Comparison of ENCODE assay signal across 8 mouse cellular contexts in the genomic region with DNA sequence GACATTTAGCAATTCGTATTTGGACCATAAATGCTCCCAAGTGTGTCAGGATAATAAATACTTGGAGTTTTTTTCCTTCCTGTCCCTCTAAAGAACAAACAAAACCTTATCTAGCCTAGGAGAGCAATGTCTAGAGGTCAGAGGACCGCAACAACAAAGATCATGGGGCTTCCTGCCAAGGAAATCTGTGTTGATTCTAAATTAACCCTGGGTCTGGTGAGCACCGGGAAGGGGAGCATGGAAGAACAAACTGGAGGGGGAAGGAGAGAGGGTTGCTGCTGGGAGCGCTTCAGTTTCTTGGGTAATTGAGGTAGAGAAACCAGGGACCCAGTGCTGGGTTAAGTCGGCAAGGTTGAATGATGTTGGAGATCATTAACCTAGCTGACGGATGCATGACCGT. TPM values are rescaled to one million over a fixed set of nuclear protein-coding genes. Genes with fewer than 3 reads are reported as not detected.
DNase-seq lines count a peak whose midpoint lies in the region; ATAC-seq and TF ChIP-seq lines count a peak whose summit lies in the region.

No protein-coding gene starts in this region.

- H3K27me3 ChIP-seq in cerebellum, adult 2 months (ENCODE audit: control insufficient read depth, insufficient read depth, low read length), result no peaks in the 10 kb centered on the region
- no peaks in the 10 kb centered on the region for H3K27me3 ChIP-seq in embryonic facial prominence, embryonic 15.5 days
- H3K27me3 ChIP-seq in intestine, postnatal 0 days (replicated peaks; ENCODE audit: control insufficient read depth, insufficient read depth, low read length), result no peaks in the 10 kb centered on the region
- H3K27me3 ChIP-seq in stomach, postnatal 0 days (ENCODE audit: control insufficient read depth, insufficient read depth, low read length), result no peaks in the 10 kb centered on the region

- H3K4me1 ChIP-seq in cerebellum, adult 2 months (ENCODE audit: control insufficient read depth, insufficient read depth, low read length), result no peaks in the 10 kb centered on the region
- peaks cover 13% of the 10 kb centered on the region for H3K4me1 ChIP-seq in embryonic facial prominence, embryonic 15.5 days
- H3K4me1 ChIP-seq in intestine, postnatal 0 days (replicated peaks; ENCODE audit: control insufficient read depth, insufficient read depth, low read length), result peaks cover 4% of the 10 kb centered on the region; the same call in 1 of the 2 replicates
- no peaks in the 10 kb centered on the region; the same call in 1 of the 2 replicates for H3K4me1 ChIP-seq in lung, adult 2 months (ENCODE audit: control insufficient read depth, insufficient read depth, low read length)
- no peaks in the 10 kb centered on the region for H3K4me1 ChIP-seq in stomach, postnatal 0 days (replicated peaks; ENCODE audit: control insufficient read depth, insufficient read depth)

- WGBS in cerebellum, adult 2 months, result 41% methylated on average over 7 of the region's 7 CpGs
- WGBS in embryonic facial prominence, embryonic 15.5 days, result 28% methylated on average over 7 of the region's 7 CpGs
- 9% methylated on average over 7 of the region's 7 CpGs for WGBS in intestine, postnatal 0 days
- 15% methylated on average over 7 of the region's 7 CpGs for WGBS in lung, adult 2 months
- WGBS in stomach, postnatal 0 days, result 23% methylated on average over 7 of the region's 7 CpGs

- H3K4me3 ChIP-seq in cerebellum, adult 2 months (replicated peaks; ENCODE audit: insufficient read depth, low read depth, low read length), result peak overlapping the region; percentile 61
- H3K4me3 ChIP-seq in embryonic facial prominence, embryonic 15.5 days (replicated peaks), result peak overlapping the region; percentile 76
- peak overlapping the region; percentile 86 for H3K4me3 ChIP-seq in intestine, postnatal 0 days (ENCODE audit: low read depth, low read length)
- peak overlapping the region; percentile 37 for H3K4me3 ChIP-seq in lung, adult 2 months (replicated peaks; ENCODE audit: extremely low read depth, low read depth, low read length)
- H3K4me3 ChIP-seq in stomach, postnatal 0 days (ENCODE audit: low read depth, low read length), result peak overlapping the region; percentile 79

- no peaks in the 10 kb centered on the region for H3K36me3 ChIP-seq in embryonic facial prominence, embryonic 15.5 days
- no peaks in the 10 kb centered on the region for H3K36me3 ChIP-seq in intestine, postnatal 0 days (ENCODE audit: control insufficient read depth, insufficient read depth)
- no peaks in the 10 kb centered on the region for H3K36me3 ChIP-seq in stomach, postnatal 0 days (ENCODE audit: control insufficient read depth, insufficient read depth, low read length)

- ATAC-seq in embryonic facial prominence, embryonic 15.5 days (ENCODE audit: insufficient number of reproducible peaks, low FRiP score, low TSS enrichment, low read depth), result no peak
- ATAC-seq in intestine, postnatal 0 days, result peak; percentile 73
- ATAC-seq in stomach, postnatal 0 days (ENCODE audit: low FRiP score, low TSS enrichment), result peak; percentile 58
- no peak for ATAC-seq in monocyte, adult 5-6 weeks (replicated peaks; ENCODE audit: insufficient number of reproducible peaks, low FRiP score, low TSS enrichment, poor library complexity, severe bottlenecking)

- no peak overlapping the region for H3K9ac ChIP-seq in embryonic facial prominence, embryonic 15.5 days
- peak overlapping the region; percentile 94 for H3K9ac ChIP-seq in intestine, postnatal 0 days (ENCODE audit: low read depth, low read length)
- H3K9ac ChIP-seq in stomach, postnatal 0 days (ENCODE audit: low read length), result peak overlapping the region; percentile 76; the same call in 1 of the 2 replicates

- DNase-seq in cerebellum, adult 2 months, result no peak
- DNase-seq in cerebellum, postnatal 25 days, result no peak
- no peak for DNase-seq in lung, adult 2 months
- peak; percentile 21 for DNase-seq in stomach, postnatal 0 days (ENCODE audit: low spot score)
- DNase-seq in urinary bladder, adult 2 months (ENCODE audit: low spot score), result no peak

- H3K9me3 ChIP-seq in embryonic facial prominence, embryonic 15.5 days (replicated peaks), result no peaks in the 10 kb centered on the region
- no peaks in the 10 kb centered on the region for H3K9me3 ChIP-seq in intestine, postnatal 0 days (ENCODE audit: control insufficient read depth)
- H3K9me3 ChIP-seq in stomach, postnatal 0 days (ENCODE audit: control insufficient read depth, low read length), result no peaks in the 10 kb centered on the region

- no peak for TF ChIP-seq CTCF in cerebellum, adult 2 months (IDR thresholded peaks at IDR 0.05; ENCODE audit: borderline replicate concordance, insufficient read depth, low read depth, low read length)
- no peak for TF ChIP-seq CTCF in intestine, postnatal 0 days (IDR thresholded peaks at IDR 0.05; ENCODE audit: low read depth)
- TF ChIP-seq CTCF in lung, adult 2 months (IDR thresholded peaks at IDR 0.05; ENCODE audit: insufficient read depth, low read length), result no peak
- TF ChIP-seq CTCF in stomach, postnatal 0 days (IDR thresholded peaks at IDR 0.05; ENCODE audit: low read depth), result no peak

- H3K27ac ChIP-seq in cerebellum, adult 2 months (ENCODE audit: insufficient read depth, low read length), result no peak overlapping the region
- no peak overlapping the region for H3K27ac ChIP-seq in embryonic facial prominence, embryonic 15.5 days (replicated peaks)
- H3K27ac ChIP-seq in intestine, postnatal 0 days (ENCODE audit: low read depth, low read length), result peak overlapping the region; percentile 99
- H3K27ac ChIP-seq in stomach, postnatal 0 days (replicated peaks), result peak overlapping the region; percentile 20; the same call in 1 of the 2 replicates

- no peak for TF ChIP-seq POLR2A in cerebellum, adult 2 months (IDR thresholded peaks at IDR 0.05; ENCODE audit: borderline replicate concordance, insufficient read depth, low read length)
- no peak for TF ChIP-seq POLR2A in lung, adult 2 months (IDR thresholded peaks at IDR 0.05; ENCODE audit: borderline replicate concordance, extremely low read depth, low read depth, low read length)

- TF ChIP-seq EP300 in stomach, postnatal 0 days (optimal IDR thresholded peaks at IDR 0.05), result no peak

- H3K4me2 ChIP-seq in embryonic facial prominence, embryonic 15.5 days (replicated peaks), result peak overlapping the region; percentile 92
- peak overlapping the region; percentile 83 for H3K4me2 ChIP-seq in intestine, postnatal 0 days (replicated peaks; ENCODE audit: low read depth)
- peak overlapping the region; percentile 95 for H3K4me2 ChIP-seq in stomach, postnatal 0 days (replicated peaks; ENCODE audit: low read depth)

RNA-seq across cellular contexts. Expression of gene Depdc7, which starts 0.5 kb away (rescaled TPM):
- 2.3 and 3.6 TPM in 2 replicates for polyA plus RNA-seq in cerebellum, adult 2 months (2012; rRNA removed)
- polyA plus RNA-seq in embryonic facial prominence, embryonic 15.5 days (2015; fragmentation: Nextera tagmentation; extraction: Ambion mirVana), result 7.7 and 9.0 TPM in 2 replicates
- polyA plus RNA-seq in intestine, postnatal 0 days (2015; fragmentation: Nextera tagmentation; extraction: Ambion mirVana), result 62.4 and 70.0 TPM in 2 replicates
- polyA plus RNA-seq in lung, adult 2 months (2012; rRNA removed), result 1.1 and 1.7 TPM in 2 replicates
- 7.3 and 7.4 TPM in 2 replicates for polyA plus RNA-seq in stomach, postnatal 0 days (2015; fragmentation: Nextera tagmentation; extraction: Ambion mirVana)
- 0.75 to 3.1 TPM (median 0.87 TPM) in 3 replicates for total RNA-seq in monocyte, adult 5-6 weeks (2017)
- 11.2 and 15.3 TPM in 2 replicates for polyA plus RNA-seq in urinary bladder, adult 2 months (2012; rRNA removed)

RNA-seq across cellular contexts. Expression of gene Pin1rt1, which starts 27.0 kb away (rescaled TPM):
- polyA plus RNA-seq in cerebellum, adult 2 months (2012; rRNA removed), result 0.08 TPM in 1 of 2 replicates, not detected in the other
- polyA plus RNA-seq in embryonic facial prominence, embryonic 15.5 days (2015; fragmentation: Nextera tagmentation; extraction: Ambion mirVana), result 0.24 TPM in 1 of 2 replicates, not detected in the other
- not detected in 2 replicates for polyA plus RNA-seq in intestine, postnatal 0 days (2015; fragmentation: Nextera tagmentation; extraction: Ambion mirVana)
- polyA plus RNA-seq in lung, adult 2 months (2012; rRNA removed), result not detected in 2 replicates
- polyA plus RNA-seq in stomach, postnatal 0 days (2015; fragmentation: Nextera tagmentation; extraction: Ambion mirVana), result 0.08 TPM in 1 of 2 replicates, not detected in the other
- total RNA-seq in monocyte, adult 5-6 weeks (2017), result not detected in 3 replicates
- polyA plus RNA-seq in urinary bladder, adult 2 months (2012; rRNA removed), result not detected in 2 replicates

RNA-seq across cellular contexts. Expression of gene Tcp11l1, which starts 31.2 kb away (rescaled TPM):
- 27.7 and 29.5 TPM in 2 replicates for polyA plus RNA-seq in cerebellum, adult 2 months (2012; rRNA removed)
- 39.2 and 41.4 TPM in 2 replicates for polyA plus RNA-seq in embryonic facial prominence, embryonic 15.5 days (2015; fragmentation: Nextera tagmentation; extraction: Ambion mirVana)
- 16.0 and 17.2 TPM in 2 replicates for polyA plus RNA-seq in intestine, postnatal 0 days (2015; fragmentation: Nextera tagmentation; extraction: Ambion mirVana)
- 4.7 and 5.1 TPM in 2 replicates for polyA plus RNA-seq in lung, adult 2 months (2012; rRNA removed)
- polyA plus RNA-seq in stomach, postnatal 0 days (2015; fragmentation: Nextera tagmentation; extraction: Ambion mirVana), result 22.0 and 23.9 TPM in 2 replicates
- total RNA-seq in monocyte, adult 5-6 weeks (2017), result 2.6 to 5.0 TPM (median 3.4 TPM) in 3 replicates
- polyA plus RNA-seq in urinary bladder, adult 2 months (2012; rRNA removed), result 11.4 and 13.8 TPM in 2 replicates

Comparison
In these comparisons a context has a peak if more than half of its experiments do, and no peak if none do; other contexts are left out.
1. H3K27ac ChIP-seq: peak in intestine, postnatal 0 days (single experiment) and stomach, postnatal 0 days (single experiment); none in cerebellum, adult 2 months (single experiment) and embryonic facial prominence, embryonic 15.5 days (single experiment).
2. ATAC-seq: peak in intestine, postnatal 0 days (single experiment) and stomach, postnatal 0 days (single experiment); none in embryonic facial prominence, embryonic 15.5 days (single experiment) and monocyte, adult 5-6 weeks (single experiment).
3. Peak in every context shown above with its lines, with median percentiles within 50 percentile points of each other: H3K4me3 ChIP-seq and H3K4me2 ChIP-seq.